Mouse (Mus musculus) spleen, postnatal 4 days (tissue): ENCODE data around the gene Megf6.

ENCODE experiments used
- DNase-seq, 2 experiments: peaks; one replicate each; pipeline ENCODE4 v3.0.0; 2022; ENCODE audit warnings: low spot score in 2 of 2

The Megf6 gene

GRCm38 (mm10) chr4:154170506-154171150 lies at the start of gene Megf6:
Megf6 (plus strand) TSS chr4:154170730.
- DNase-seq = no peak

- no peak for DNase-seq
Measured at GRCm38 (mm10) chr4:154121800-154122199, 48.7 kb upstream of the Megf6 start.

GRCm38 (mm10) chr4:154122374-154122773 lies 48.2 kb upstream of the Megf6 start:
- DNase-seq = no peak

- no peak for DNase-seq
Measured at GRCm38 (mm10) chr4:154123553-154123952, 47.0 kb upstream of the Megf6 start.

- DNase-seq = no peak
Measured at GRCm38 (mm10) chr4:154125202-154125601, 45.3 kb upstream of the Megf6 start.

- no peak for DNase-seq
Measured at GRCm38 (mm10) chr4:154127273-154127672, 43.3 kb upstream of the Megf6 start.

- no peak for DNase-seq
Measured at GRCm38 (mm10) chr4:154129950-154130349, 40.6 kb upstream of the Megf6 start.

GRCm38 (mm10) chr4:154131894-154132293 lies 38.6 kb upstream of the Megf6 start:
- no peak for DNase-seq

GRCm38 (mm10) chr4:154134803-154135202 lies 35.7 kb upstream of the Megf6 start:
- DNase-seq = no peak

- DNase-seq = no peak
Measured at GRCm38 (mm10) chr4:154137139-154137538, 33.4 kb upstream of the Megf6 start.

GRCm38 (mm10) chr4:154139671-154140181 lies 30.8 kb upstream of the Megf6 start:
- no peak for DNase-seq

- DNase-seq = no peak
Measured at GRCm38 (mm10) chr4:154140182-154140212, 30.5 kb upstream of the Megf6 start, which contains the start of gene Trp73. Trp73 (minus strand) TSS chr4:154140208.

- no peak for DNase-seq
Measured at GRCm38 (mm10) chr4:154140213-154141008, 30.1 kb upstream of the Megf6 start.

- no peak for DNase-seq
Measured at GRCm38 (mm10) chr4:154141009-154141867, 29.3 kb upstream of the Megf6 start.

- DNase-seq = peak; percentile 85 to 93
Measured at GRCm38 (mm10) chr4:154142211-154143040, 28.1 kb upstream of the Megf6 start, which contains the start of gene Wrap73. Wrap73 (plus strand) TSS chr4:154142372.

- no peak for DNase-seq
Measured at GRCm38 (mm10) chr4:154144712-154145111, 25.8 kb upstream of the Megf6 start.

GRCm38 (mm10) chr4:154146342-154146741 lies 24.2 kb upstream of the Megf6 start:
- DNase-seq = no peak

GRCm38 (mm10) chr4:154154104-154154503 lies 16.4 kb upstream of the Megf6 start:
- no peak for DNase-seq

- no peak for DNase-seq
Measured at GRCm38 (mm10) chr4:154156050-154156449, 14.5 kb upstream of the Megf6 start.

- DNase-seq = no peak
Measured at GRCm38 (mm10) chr4:154157970-154158662, 12.4 kb upstream of the Megf6 start.

- DNase-seq = peak; percentile 91 to 97
Measured at GRCm38 (mm10) chr4:154159002-154159401, 11.5 kb upstream of the Megf6 start.
